Mouse (Mus musculus): Measurements from ENCODE around the gene Pmpca. TPM values are rescaled to one million over a fixed set of nuclear protein-coding genes. Genes with fewer than 3 reads are reported as not detected.
"Not testable (repeated sequence)": the region's sequence is repeated elsewhere in the genome, so short reads cannot be mapped to it uniquely, and the experiment has no call there.

Pmpca gene
- polyA plus RNA-seq, 1 experiment: 18.3 TPM

DNA sequence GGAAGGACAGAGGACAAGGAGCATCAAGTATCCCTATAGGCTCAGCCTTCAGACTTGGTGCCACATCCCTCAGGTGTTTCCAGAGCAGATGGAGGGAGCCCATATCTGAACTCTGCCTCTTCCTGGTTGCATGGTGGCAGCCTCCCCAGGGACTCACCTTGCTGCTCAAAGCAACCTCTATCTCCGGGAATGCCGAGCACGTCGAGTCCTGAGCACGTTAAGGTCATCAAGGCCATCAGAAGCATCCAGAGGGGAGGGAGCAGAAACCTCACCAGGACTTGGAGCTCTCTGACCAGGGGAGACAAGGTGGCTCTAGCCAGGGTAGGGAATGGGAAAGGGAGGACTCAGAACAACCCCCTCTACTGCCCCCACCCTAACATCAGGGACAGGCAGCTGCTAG is 25.7 kb upstream of the Pmpca start:
- no peaks in the 10 kb centered on the region for H3K27me3 ChIP-seq (ENCODE audit: control insufficient read depth)
- H3K9me3 ChIP-seq (ENCODE audit: control insufficient read depth, low read length): no peaks in the 10 kb centered on the region
- peaks cover 3% of the 10 kb centered on the region for H3K4me1 ChIP-seq (ENCODE audit: control insufficient read depth)
- TF ChIP-seq GATA1 (IDR thresholded peaks at IDR 0.05; ENCODE audit: low read length): no peak
- no peak for TF ChIP-seq TAL1 (IDR thresholded peaks at IDR 0.05; ENCODE audit: low read length)
- H3K4me3 ChIP-seq (replicated peaks): no peak overlapping the region
- H3K36me3 ChIP-seq (ENCODE audit: control insufficient read depth): peaks cover 60% of the 10 kb centered on the region

DNA sequence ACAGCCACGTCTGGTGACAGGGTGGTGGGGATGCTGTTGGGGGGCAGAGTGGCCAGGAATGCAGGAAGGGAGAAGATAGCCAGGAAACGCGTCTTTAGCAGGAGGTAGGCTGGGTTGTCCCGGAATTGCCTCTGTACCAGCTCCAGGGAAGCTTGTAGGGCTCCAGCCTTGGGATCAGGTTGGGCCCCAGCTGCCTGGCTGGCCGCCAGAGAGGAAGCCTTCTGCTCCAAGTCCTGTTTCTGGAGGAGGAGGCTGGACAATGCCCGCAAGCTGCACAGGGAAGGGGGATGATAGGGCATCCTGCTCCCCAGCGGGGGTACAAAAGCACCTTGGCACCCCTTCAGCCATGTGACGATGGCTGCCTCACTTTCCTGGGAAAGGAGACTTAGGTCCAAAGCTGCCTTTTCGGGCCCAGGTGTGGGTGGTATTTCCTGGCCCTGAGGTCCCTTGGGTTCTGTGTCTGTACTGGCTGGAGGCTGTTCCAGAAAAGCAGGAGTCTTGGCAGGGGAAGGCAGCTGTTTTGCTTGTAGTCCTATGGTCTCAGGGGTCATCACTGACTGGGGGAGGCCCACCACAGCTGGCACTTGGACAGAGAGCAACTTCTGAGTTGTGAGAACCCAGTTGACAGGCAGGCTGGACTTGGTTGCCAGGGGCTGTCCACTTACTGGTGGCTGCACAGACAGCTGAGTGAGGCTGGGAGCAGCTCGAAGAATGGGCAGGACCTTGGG is 24.2 kb upstream of the Pmpca start:
- no peaks in the 10 kb centered on the region for H3K27me3 ChIP-seq (ENCODE audit: control insufficient read depth)
- no peak overlapping the region for H3K4me3 ChIP-seq (replicated peaks)
- no peaks in the 10 kb centered on the region for H3K9me3 ChIP-seq (ENCODE audit: control insufficient read depth, low read length)
- TF ChIP-seq GATA1 (IDR thresholded peaks at IDR 0.05; ENCODE audit: low read length): no peak
- TF ChIP-seq TAL1 (IDR thresholded peaks at IDR 0.05; ENCODE audit: low read length): no peak
- peaks cover 74% of the 10 kb centered on the region for H3K36me3 ChIP-seq (ENCODE audit: control insufficient read depth)
- peaks cover 3% of the 10 kb centered on the region for H3K4me1 ChIP-seq (ENCODE audit: control insufficient read depth)

DNA sequence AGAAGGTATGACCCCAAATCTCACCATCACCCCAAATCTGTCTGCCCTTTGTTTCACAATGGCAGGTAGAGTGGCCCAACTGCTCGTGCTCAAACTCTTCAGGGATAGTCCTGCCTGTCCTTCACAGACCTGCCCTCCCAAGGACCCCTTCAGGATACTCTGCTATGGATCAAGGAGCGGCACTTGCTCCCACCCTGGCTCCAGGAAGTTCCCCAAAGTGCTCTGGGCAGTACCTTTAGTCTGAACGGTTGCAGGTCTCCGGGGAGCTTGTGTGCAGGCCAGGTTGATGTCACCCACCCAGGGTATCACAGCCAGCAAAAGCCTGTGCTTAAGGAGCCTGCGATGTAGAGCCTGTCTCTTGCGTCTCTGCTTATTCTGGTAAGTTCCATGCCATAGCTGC is 21.2 kb upstream of the Pmpca start:
- H3K36me3 ChIP-seq (ENCODE audit: control insufficient read depth): peaks cover 99% of the 10 kb centered on the region
- no peaks in the 10 kb centered on the region for H3K27me3 ChIP-seq (ENCODE audit: control insufficient read depth)
- H3K4me3 ChIP-seq (replicated peaks): no peak overlapping the region
- TF ChIP-seq GATA1 (IDR thresholded peaks at IDR 0.05; ENCODE audit: low read length) (no peak), TAL1 (IDR thresholded peaks at IDR 0.05; ENCODE audit: low read length) (no peak)
- no peaks in the 10 kb centered on the region for H3K4me1 ChIP-seq (ENCODE audit: control insufficient read depth)
- no peaks in the 10 kb centered on the region for H3K9me3 ChIP-seq (ENCODE audit: control insufficient read depth, low read length)

DNA sequence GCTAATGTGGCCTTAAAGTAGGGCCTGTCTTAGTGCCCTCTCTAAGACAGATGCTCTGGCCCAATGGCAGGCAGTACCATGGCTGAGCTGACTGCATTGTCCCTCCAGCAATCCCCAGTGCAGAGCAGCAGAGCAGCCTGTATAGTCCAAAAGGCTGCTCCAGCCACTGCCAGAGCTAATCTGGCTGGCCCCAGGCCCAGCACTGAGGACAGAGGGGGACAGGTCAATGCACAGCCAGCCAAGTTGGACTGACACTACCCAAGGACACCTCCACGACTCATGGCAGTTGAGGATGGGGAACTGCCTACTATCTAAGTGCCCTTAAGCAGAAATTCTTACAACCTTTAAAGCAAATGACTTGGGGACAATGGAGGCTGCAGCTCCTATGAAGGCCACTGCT is 20.6 kb upstream of the Pmpca start:
- Histone ChIP-seq H3K27me3 (ENCODE audit: control insufficient read depth) (no peaks in the 10 kb centered on the region), H3K4me1 (ENCODE audit: control insufficient read depth) (no peaks in the 10 kb centered on the region), H3K9me3 (ENCODE audit: control insufficient read depth, low read length) (no peaks in the 10 kb centered on the region), H3K36me3 (ENCODE audit: control insufficient read depth) (peaks cover 99% of the 10 kb centered on the region), H3K4me3 (replicated peaks) (no peak overlapping the region)
- TF ChIP-seq GATA1 (IDR thresholded peaks at IDR 0.05; ENCODE audit: low read length) (no peak), TAL1 (IDR thresholded peaks at IDR 0.05; ENCODE audit: low read length) (no peak)

DNA sequence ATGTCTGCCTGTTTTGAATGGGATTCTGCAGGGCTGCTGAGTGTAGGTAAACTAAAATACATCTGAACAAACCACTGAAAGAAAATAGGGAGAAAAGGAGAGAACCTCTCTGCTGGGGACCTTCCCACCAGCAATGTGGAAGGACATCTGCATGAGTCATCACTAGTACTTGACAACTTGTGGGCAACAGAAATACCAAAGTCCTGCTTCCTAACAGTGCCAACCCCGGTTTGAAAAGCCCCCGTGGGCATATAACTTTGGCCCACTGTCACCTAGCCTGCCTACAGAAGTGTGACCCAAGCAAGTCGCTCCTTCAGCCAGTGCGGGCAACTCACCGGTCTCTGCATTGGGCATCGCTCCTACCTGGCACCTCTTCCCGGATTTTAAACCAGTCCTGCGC is 16.7 kb upstream of the Pmpca start:
- Histone ChIP-seq H3K9me3 (ENCODE audit: control insufficient read depth, low read length) (no peaks in the 10 kb centered on the region), H3K4me1 (ENCODE audit: control insufficient read depth) (no peaks in the 10 kb centered on the region), H3K36me3 (ENCODE audit: control insufficient read depth) (peaks cover 99% of the 10 kb centered on the region), H3K27me3 (ENCODE audit: control insufficient read depth) (no peaks in the 10 kb centered on the region), H3K4me3 (replicated peaks) (no peak overlapping the region)
- TF ChIP-seq GATA1 (IDR thresholded peaks at IDR 0.05; ENCODE audit: low read length) (no peak), TAL1 (IDR thresholded peaks at IDR 0.05; ENCODE audit: low read length) (no peak)

DNA sequence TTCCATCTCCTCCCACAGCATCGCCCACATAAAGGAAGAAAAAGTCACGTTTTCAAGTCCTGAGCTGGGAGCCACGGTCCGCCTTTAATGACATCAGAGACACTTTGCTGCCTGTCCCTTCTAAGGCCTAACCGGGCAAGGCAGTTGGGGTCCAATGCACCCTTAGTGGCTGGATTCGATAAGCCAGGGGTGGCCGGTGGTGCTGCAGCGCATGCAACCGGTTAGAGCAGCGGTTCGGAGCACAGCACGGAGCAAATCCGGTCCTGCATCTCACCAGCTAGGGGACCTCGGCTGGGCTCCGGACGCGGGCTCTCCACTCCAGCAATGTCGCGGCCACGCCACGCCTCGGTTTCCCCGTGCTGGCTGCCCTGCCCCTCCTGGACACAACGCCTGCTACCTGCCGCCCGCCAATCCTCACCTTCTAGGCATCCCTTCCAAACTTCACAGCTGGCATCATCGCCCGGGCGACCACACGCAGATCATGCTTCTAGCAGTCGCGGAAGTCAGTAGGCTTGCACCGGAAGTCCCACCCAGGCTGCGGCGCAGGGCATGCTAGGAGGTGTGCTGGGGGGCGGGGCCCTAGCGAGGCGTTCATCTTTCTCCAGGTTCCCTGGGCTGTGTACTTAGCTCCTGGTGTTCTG is 8.9 kb upstream of the Pmpca start, which contains the start of gene Snapc4:
Gene Snapc4 (minus strand): TSS at position 523 of the 641 bp plus-strand sequence.
- Histone ChIP-seq H3K9me3 (ENCODE audit: control insufficient read depth, low read length) (no peaks in the 10 kb centered on the region), H3K4me3 (replicated peaks) (peak within 1 kb of the TSS; percentile 77), H3K27me3 (ENCODE audit: control insufficient read depth) (no peaks in the 10 kb centered on the region), H3K36me3 (ENCODE audit: control insufficient read depth) (peaks cover 72% of the 10 kb centered on the region), H3K4me1 (ENCODE audit: control insufficient read depth) (peaks cover 20% of the 10 kb centered on the region)
- TF ChIP-seq TAL1 (IDR thresholded peaks at IDR 0.05; ENCODE audit: low read length) (no peak), GATA1 (IDR thresholded peaks at IDR 0.05; ENCODE audit: low read length) (no peak)

DNA sequence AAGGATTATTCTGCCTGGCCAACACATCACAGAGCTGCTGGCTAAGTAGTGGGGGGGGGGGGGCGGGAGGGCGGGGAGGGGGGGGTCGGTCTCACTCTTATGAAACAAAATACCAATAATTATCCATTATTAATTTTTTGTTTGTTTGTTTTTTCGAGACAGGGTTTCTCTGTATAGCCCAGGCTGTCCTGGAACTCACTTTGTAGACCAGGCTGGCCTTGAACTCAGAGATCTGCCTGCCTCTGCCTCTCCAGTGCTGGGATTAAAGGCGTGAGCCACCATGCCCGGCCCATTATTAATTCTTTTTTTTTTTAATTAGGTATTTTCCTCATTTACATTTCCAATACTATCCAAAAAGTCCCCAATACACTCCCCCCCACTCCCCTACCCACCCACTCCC is 8.3 kb upstream of the Pmpca start:
- Histone ChIP-seq H3K36me3 (ENCODE audit: control insufficient read depth) (peaks cover 72% of the 10 kb centered on the region), H3K4me3 (replicated peaks) (peak overlapping the region; percentile 77), H3K4me1 (ENCODE audit: control insufficient read depth) (peaks cover 20% of the 10 kb centered on the region)
- H3K9me3 ChIP-seq (ENCODE audit: control insufficient read depth, low read length); H3K27me3 ChIP-seq (ENCODE audit: control insufficient read depth): not testable (repeated sequence)

DNA sequence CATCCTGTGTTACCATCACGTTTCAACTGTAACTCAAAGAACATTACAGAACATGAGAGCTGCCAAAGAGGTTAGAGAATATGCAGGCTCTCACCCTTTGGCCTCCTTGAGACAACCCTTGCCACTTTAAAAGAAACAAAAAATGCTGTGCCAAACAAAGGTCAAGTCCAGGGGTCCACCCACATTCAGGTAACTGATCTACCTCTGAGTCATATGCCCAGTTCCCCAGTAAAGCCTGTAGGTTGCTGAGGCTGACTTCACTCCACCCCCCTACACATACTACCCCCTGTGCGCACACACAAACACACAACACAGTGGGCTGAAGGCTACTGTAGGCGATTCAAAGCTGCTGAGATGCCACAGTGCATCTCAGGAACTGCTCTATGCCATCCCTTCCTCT is 1.4 kb upstream of the Pmpca start:
- Histone ChIP-seq H3K4me3 (replicated peaks) (peak overlapping the region; percentile 73), H3K27me3 (ENCODE audit: control insufficient read depth) (no peaks in the 10 kb centered on the region), H3K36me3 (ENCODE audit: control insufficient read depth) (peaks cover 78% of the 10 kb centered on the region), H3K4me1 (ENCODE audit: control insufficient read depth) (peaks cover 38% of the 10 kb centered on the region), H3K9me3 (ENCODE audit: control insufficient read depth, low read length) (no peaks in the 10 kb centered on the region)
- TF ChIP-seq TAL1 (IDR thresholded peaks at IDR 0.05; ENCODE audit: low read length) (no peak), GATA1 (IDR thresholded peaks at IDR 0.05; ENCODE audit: low read length) (no peak)

DNA sequence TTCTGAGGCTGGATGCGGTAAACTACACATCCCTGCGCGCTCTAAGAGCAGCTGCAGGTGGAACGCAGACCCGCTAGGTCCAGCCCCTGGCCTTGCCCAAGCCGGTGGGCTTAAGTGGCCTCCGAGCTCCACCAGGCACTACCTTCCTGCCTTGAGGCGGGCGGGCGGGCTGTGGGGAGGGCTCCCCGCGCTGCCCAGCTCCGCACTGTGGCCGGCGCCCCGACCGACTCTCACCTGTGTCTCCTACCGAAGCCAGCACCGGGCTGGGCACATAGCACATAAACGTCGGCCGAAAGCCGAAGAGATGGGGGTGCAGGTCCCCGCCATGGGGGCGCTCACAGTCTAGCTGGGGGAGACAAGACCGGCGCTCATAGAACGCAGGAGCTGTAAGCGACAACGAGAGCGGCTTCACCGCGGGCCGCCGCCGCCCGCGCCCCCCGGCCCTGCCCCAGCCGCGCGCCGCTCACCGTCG is 421 bp upstream of the Pmpca start:
- H3K36me3 ChIP-seq (ENCODE audit: control insufficient read depth): peaks cover 78% of the 10 kb centered on the region
- peaks cover 38% of the 10 kb centered on the region for H3K4me1 ChIP-seq (ENCODE audit: control insufficient read depth)
- no peaks in the 10 kb centered on the region for H3K9me3 ChIP-seq (ENCODE audit: control insufficient read depth, low read length)
- no peaks in the 10 kb centered on the region for H3K27me3 ChIP-seq (ENCODE audit: control insufficient read depth)
- H3K4me3 ChIP-seq (replicated peaks): peak overlapping the region; percentile 73
- TF ChIP-seq GATA1 (IDR thresholded peaks at IDR 0.05; ENCODE audit: low read length) (no peak), TAL1 (IDR thresholded peaks at IDR 0.05; ENCODE audit: low read length) (no peak)

Measured in erythroblast, embryonic 14.5 days (primary cell).